Mouse (Mus musculus): ENCODE results near the gene Rpl27a. TPM values are rescaled to one million over a fixed set of nuclear protein-coding genes. Genes with fewer than 3 reads are reported as not detected.
A peak's percentile ranks its signal among the peaks of the same experiment; 100 is the strongest.

Rpl27a gene
- total RNA-seq, 2 experiments from 2014 or later: 63.3 to 79.1 TPM

DNA sequence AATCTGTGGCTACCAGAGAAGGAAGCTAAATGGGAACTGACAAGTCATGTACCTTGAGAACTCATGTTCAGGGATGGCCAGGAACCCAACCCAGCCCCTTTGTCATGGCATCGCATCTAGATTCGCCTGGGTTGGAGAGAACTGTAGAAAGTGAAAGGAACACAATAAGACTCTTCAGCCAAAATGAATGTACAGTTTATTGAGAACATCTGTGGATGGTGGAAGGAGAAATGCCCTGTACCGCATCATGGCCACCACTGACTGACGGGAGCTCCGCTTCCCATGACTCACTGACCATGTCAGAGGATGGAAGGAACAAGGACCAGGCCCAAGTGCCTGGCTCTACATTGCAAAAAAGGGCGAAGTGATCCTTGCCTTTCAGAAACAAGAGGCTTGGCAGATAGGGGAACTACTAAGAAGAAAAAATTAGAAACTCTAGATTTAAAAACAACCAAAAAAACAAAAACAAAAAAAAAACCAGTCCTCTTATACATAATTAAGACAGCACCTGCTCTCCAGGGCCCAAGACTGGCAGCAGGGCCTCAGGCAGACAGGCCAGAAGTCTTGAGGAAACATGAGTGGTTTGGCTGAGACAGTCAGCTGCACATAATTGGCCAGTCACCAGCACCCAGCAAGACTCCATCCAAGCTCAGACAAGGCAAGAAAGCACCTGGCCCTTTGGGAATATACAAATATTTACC lies 4.9 kb downstream of the Rpl27a start:
- intact Hi-C loops (cut with DNase I): no loop called here
- no peak for DNase-seq

DNA sequence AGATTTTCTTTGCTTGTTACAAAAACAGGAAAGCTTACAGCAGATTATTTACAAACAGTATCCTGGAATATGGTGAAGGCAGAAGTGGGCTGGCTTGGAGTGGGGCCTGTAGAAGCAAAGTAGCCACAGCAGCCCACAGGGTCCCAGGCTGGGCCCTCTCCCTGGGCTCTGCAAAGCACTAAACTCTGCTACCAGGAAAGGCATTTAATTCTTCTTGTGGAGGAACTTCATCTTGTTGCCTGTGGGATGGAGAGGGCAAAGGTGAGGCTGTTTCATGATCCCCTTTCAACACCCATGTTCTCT lies 5.4 kb downstream of the Rpl27a start:
- intact Hi-C loops (cut with DNase I): no loop called here

GRCm38 (mm10) chr7:109524763-109525162 lies 5.8 kb downstream of the Rpl27a start:
- intact Hi-C loops (cut with DNase I): no loop called here

More for the DNA sequence above, 5.4 kb downstream of the Rpl27a start:
- no peak for DNase-seq

GRCm38 (mm10) chr7:109525740-109526663 lies 7.1 kb downstream of the Rpl27a start:
- no peak for DNase-seq
- intact Hi-C loops (cut with DNase I): no loop called here

More at GRCm38 (mm10) chr7:109524763-109525162, 5.8 kb downstream of the Rpl27a start:
- DNase-seq: no peak

- intact Hi-C loops (cut with DNase I): no loop called here
Observed at GRCm38 (mm10) chr7:109527536-109527935, 8.6 kb downstream of the Rpl27a start.

DNA sequence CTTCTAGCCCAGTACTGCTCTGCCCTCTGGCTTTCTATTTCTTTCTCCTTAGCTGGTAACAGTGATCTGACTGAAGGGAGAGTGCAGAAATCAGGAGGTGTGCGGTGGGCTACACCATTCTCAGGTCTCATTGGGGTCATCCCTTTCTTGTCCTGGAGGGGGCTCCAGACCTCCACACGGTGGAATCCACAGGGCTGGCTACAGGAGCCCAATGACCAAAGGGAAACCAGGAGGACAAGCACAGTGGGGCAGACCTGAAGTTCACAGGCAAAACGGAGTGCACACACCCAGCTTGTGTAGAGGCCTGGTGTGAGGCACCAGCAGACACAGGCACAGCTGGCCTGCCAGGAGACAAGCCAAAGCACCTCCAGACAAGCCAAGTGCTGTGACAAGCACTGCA lies 9.4 kb downstream of the Rpl27a start:
- intact Hi-C loops (cut with DNase I): loop anchor here (2.0 kb wide), 1 partner anchor 90 kb away; no protein-coding TSS in a partner anchor

More at GRCm38 (mm10) chr7:109527536-109527935, 8.6 kb downstream of the Rpl27a start:
- no peak for DNase-seq

GRCm38 (mm10) chr7:109529741-109530140 lies 10.8 kb downstream of the Rpl27a start:
- intact Hi-C loops (cut with DNase I): loop anchor here (2.0 to 10.0 kb wide), 3 partner anchors 89 to 365 kb away; no protein-coding TSS in a partner anchor

More for the DNA sequence above, 9.4 kb downstream of the Rpl27a start:
- DNase-seq: peak; percentile 58 to 63

DNA sequence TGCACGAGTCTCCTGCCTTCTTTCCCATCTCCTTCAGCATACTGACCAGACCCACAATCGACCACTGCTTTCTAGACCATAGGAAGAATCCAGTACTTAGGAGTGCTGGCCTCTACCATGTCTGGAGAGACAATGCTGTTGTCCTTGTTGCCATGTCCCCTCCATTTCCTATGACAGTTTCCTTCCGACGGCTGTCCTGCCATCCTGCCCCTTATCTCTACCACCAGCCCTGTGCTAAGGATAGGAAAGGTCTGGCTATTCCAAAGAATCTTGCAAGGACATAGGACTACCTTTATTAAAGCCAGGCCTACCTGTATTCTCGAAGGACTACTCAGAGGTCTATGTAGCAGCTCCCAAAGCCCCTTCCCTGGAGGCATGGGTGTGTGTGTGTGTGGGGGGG lies 12.6 kb downstream of the Rpl27a start:
- intact Hi-C loops (cut with DNase I): loop anchor here (5.0 to 10.0 kb wide), 2 partner anchors 186 to 363 kb away; no protein-coding TSS in a partner anchor
- no peak for DNase-seq

More at GRCm38 (mm10) chr7:109529741-109530140, 10.8 kb downstream of the Rpl27a start:
- DNase-seq: no peak

DNA sequence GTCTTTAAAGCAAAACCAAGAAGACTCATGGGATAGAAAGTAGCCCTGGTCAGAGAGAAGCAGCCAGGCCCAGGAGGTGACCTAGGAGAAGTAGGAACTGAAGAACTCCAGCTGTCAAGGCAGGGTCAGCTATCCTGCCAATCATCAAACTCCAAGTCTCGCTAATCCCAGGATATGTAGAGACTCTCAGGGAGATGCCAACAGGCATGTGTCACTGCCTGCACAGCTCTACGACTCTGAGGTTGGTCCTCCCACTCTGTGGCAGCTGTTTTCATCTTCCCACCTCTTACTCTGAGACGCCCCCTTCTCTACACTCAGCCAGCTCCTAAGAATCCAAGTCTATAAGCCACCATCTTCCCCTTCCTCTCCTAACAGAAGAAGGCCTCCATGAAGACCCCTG lies 13.7 kb downstream of the Rpl27a start:
- intact Hi-C loops (cut with DNase I): loop anchor here (5.0 to 10.0 kb wide), 2 partner anchors 185 to 362 kb away; no protein-coding TSS in a partner anchor
- DNase-seq: no peak

- intact Hi-C loops (cut with DNase I): loop anchor here (5.0 to 10.0 kb wide), 2 partner anchors 184 to 362 kb away; no protein-coding TSS in a partner anchor
Observed at GRCm38 (mm10) chr7:109533129-109533528, 14.2 kb downstream of the Rpl27a start.

DNA sequence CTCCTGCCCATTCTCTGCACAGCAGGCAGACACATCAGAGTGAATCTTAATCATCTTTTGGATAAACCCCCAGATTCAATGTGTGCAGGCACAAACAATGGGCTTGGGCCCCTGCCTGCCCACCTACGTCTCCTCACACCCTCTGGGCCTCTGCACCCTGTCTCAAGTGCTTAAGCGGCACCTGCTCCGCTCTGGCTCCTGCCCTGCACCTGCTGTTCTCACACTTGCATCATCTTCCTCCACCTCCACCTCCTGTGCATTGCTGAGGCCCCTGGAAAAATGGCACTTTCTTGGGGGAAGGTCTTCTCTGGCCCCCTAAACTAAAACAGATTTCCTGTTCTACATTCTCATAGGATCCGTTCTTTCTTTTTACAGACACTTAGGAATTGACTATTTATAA lies 14.9 kb downstream of the Rpl27a start:
- no peak for DNase-seq
- intact Hi-C loops (cut with DNase I): loop anchor here (5.0 to 10.0 kb wide), 2 partner anchors 183 to 361 kb away; no protein-coding TSS in a partner anchor

More at GRCm38 (mm10) chr7:109533129-109533528, 14.2 kb downstream of the Rpl27a start:
- no peak for DNase-seq

DNA sequence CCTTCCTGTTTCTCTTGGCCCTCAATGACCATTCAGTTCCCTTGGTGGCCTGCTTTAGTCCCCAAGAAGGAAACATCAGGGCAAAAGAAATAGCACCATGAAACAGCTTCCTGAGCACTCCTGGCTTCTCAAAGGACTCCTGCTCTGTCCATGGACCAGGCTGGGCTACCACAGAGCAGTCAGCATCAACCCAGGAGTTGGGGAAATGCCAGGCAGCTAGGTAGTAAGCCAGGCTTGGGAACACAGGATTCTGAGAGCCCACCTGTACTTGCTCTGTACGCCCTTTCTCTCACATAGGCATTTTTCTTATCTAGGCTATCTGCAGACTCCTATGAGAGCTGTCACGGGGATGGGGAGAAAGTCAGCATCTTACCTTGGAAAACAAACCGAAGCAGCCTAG lies 16.0 kb downstream of the Rpl27a start:
- DNase-seq: no peak
- intact Hi-C loops (cut with DNase I): loop anchor here (5.0 to 10.0 kb wide), 2 partner anchors 182 to 360 kb away; no protein-coding TSS in a partner anchor

GRCm38 (mm10) chr7:109536451-109536946 lies 17.6 kb downstream of the Rpl27a start:
- intact Hi-C loops (cut with DNase I): loop anchor here (10.0 kb wide), 1 partner anchor 358 kb away; no protein-coding TSS in a partner anchor
- DNase-seq: peak; percentile 71 to 80

- intact Hi-C loops (cut with DNase I): no loop called here
- DNase-seq: no peak
Observed at GRCm38 (mm10) chr7:109540902-109541301, 22.0 kb downstream of the Rpl27a start.

DNA sequence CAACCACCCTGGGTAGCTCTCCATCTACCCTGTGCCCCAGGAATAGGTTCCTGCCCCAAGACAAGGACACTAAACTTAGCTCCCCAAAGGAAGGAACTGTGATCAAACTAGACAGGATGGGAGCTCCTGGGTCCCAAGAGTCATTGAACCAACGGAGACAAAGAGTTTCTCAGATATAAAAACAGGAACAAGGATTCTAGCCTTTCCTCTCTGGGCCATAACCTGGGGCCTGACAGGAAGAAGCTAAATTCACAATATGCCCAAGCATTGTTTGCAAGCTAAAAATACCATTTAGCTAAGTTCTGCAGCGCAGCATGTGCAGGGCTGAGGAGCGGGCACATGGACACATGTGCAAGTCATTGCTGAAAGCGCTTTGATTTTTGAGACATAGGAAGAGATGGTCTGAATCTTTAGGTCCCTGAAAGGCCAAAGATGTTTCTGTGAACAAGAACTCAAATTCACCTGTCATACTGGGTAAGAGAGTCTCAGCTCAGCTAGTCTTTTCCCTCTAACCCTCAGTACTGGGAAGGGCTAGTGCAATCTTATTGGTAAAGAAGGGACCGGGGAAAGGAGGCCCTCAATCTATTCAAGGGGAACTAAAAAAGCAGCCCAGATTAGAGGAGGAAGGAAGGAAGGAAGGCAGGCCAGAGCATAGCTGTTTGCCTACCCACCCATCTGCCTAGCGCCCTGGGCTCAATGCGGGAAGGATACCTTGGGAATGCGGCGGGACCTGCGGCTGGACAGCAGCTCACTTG lies 22.8 kb downstream of the Rpl27a start:
- intact Hi-C loops (cut with DNase I): no loop called here
- no peak for DNase-seq

DNA sequence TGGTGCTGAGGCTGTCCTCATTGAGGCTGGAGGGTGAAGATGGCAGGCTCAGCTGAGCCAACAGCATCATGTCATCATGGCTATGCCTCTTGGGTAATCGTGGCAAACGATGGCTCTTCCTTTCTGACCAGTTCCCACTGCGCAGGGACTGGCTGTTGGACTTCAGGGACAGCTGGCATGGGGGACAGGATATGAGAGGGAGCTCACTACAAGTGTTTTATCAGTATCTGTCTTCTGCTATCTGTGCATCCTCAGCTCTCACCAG lies 23.3 kb downstream of the Rpl27a start:
- intact Hi-C loops (cut with DNase I): no loop called here
- no peak for DNase-seq

- no peak for DNase-seq
- intact Hi-C loops (cut with DNase I): no loop called here
Observed at GRCm38 (mm10) chr7:109544792-109545191, 25.8 kb downstream of the Rpl27a start.

DNA sequence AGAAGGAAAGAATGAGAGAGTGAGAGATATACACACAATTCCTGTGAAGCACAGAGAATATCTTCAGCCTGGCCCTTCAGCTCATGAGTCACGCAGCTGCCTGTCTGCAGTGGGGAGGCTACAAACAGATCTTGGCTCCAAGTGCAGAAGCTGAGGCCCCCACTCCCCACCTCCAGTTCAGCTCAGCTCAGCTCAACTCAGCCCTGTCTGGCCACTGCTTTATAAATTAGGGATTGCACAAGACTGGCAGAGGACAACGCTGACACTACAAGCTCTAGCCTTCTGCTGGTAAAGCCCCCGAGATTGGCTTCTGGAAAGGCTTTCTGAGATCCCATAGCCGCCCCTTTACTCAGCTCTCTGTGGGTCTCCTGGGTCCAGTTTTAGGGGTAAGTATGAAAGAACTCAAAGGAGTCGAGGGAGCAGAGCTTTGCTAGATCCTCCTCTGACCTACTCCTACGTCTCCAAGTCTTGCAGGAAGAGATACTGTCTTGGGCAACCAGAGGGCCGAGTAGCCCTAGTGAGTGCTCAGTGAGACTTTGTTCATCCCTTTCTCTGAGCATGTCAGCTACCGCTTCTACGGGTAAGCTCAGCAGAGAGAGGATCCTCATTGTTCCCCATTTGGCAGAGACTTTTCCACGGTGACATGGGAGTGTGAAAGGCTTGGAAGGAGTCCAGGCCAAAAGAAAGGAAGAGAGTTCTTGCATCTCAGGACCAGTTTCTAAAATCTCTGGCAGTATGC lies 26.5 kb downstream of the Rpl27a start:
- intact Hi-C loops (cut with DNase I): no loop called here
- peak; percentile 28 to 33 for DNase-seq

GRCm38 (mm10) chr7:109546186-109546585 lies 27.2 kb downstream of the Rpl27a start:
- intact Hi-C loops (cut with DNase I): no loop called here

More at GRCm38 (mm10) chr7:109546186-109546585, 27.2 kb downstream of the Rpl27a start:
- DNase-seq: no peak
